Mouse (Mus musculus) bone marrow, adult 2 months (tissue): ENCODE measurements around the gene Tmc7.

Source experiments
- CTCF ChIP-seq: fragments of 200-500 bp; IDR thresholded peaks from 2 replicates; pipeline ENCODE4 v1.5.1; 2011; ENCODE audit warnings: low read length, control low read depth; ENCODE audit not compliant: control insufficient read depth, insufficient read depth
- POLR2A ChIP-seq: fragments of 200-500 bp; IDR thresholded peaks from 2 replicates; pipeline ENCODE4 v1.6.1; 2011; ENCODE audit warnings: low read depth, mild to moderate bottlenecking, control low read depth, low read length, borderline replicate concordance; ENCODE audit not compliant: control insufficient read depth

GRCm38 (mm10) chr7:118604842-118605241 is 20.3 kb upstream of the Tmc7 start:
- no peak for TF ChIP-seq CTCF
- TF ChIP-seq POLR2A: no peak
